Mouse (Mus musculus) left cerebral cortex, adult 9 months (tissue): ENCODE results near the gene Lxn.
A peak's percentile ranks its signal among the peaks of the same experiment; 100 is the strongest.

Experiments used
- DNase-seq, 2 experiments: peaks; one replicate each; pipeline ENCODE4 v3.0.0; 2022; ENCODE audit warnings: low spot score in 2 of 2

Lxn gene

GRCm38 (mm10) chr3:67462015-67462414 is 1.7 kb downstream of the Lxn start:
- no peak for DNase-seq

- DNase-seq = no peak
Observed at GRCm38 (mm10) chr3:67459881-67460280, 3.8 kb downstream of the Lxn start.

- no peak for DNase-seq
Observed at GRCm38 (mm10) chr3:67450601-67451210, 13.0 kb downstream of the Lxn start.

GRCm38 (mm10) chr3:67449660-67450059 is 14.1 kb downstream of the Lxn start:
- peak in 1 of 2 experiments; percentile 25 for DNase-seq

GRCm38 (mm10) chr3:67447143-67447542 is 16.6 kb downstream of the Lxn start:
- no peak for DNase-seq

- DNase-seq = no peak
Observed at GRCm38 (mm10) chr3:67434011-67434410, 29.7 kb downstream of the Lxn start.

- peak; percentile 70 to 84 for DNase-seq
Observed at GRCm38 (mm10) chr3:67429999-67430380, 33.7 kb downstream of the Lxn start, which contains the start of gene Gfm1. Gene Gfm1 (plus strand): TSS chr3:67430096.

GRCm38 (mm10) chr3:67429338-67429998 is 34.3 kb downstream of the Lxn start:
- no peak for DNase-seq
